Mouse (Mus musculus) liver, embryonic 16.5 days (tissue): Measurements from ENCODE around the gene Tm9sf3. TPM values are rescaled to one million over a fixed set of nuclear protein-coding genes. Genes with fewer than 3 reads are reported as not detected.
A peak's percentile ranks its signal among the peaks of the same experiment; 100 is the strongest.

Experiments used
- ATAC-seq: fragments of 200-750 bp; cut with Nextera tagmentation; 2 replicates; pipeline ENCODE4 v1.8.0; 2017; ENCODE audit warnings: low read depth, mild to moderate bottlenecking, moderate number of reproducible peaks, moderate library complexity
- H3K27ac ChIP-seq: fragments of 300-500 bp; sonication (generic); 2 replicates; pipeline ENCODE4 v1.5.1; 2014; ENCODE audit warnings: mild to moderate bottlenecking, low read length
- H3K27me3 ChIP-seq: fragments of 300-500 bp; sonication (generic); 2 replicates; pipeline ENCODE4 v1.6.1; 2014; ENCODE audit warnings: low read depth, low read length, mixed read lengths; ENCODE audit not compliant: control insufficient read depth, insufficient read depth
- H3K36me3 ChIP-seq: fragments of 300-500 bp; sonication (generic); 2 replicates; pipeline ENCODE4 v1.6.1; 2014; ENCODE audit warnings: mild to moderate bottlenecking; ENCODE audit not compliant: control insufficient read depth, insufficient read depth
- H3K4me1 ChIP-seq: fragments of 300-500 bp; sonication (generic); 2 replicates; pipeline ENCODE4 v1.6.1; 2014; ENCODE audit warnings: low read depth, low read length, mixed read lengths; ENCODE audit not compliant: control insufficient read depth
- H3K4me2 ChIP-seq: fragments of 300-500 bp; sonication (generic); 2 replicates; pipeline ENCODE4 v1.6.1; 2014; ENCODE audit warnings: low read depth, low read length, mixed read lengths
- H3K4me3 ChIP-seq: fragments of 300-500 bp; sonication (generic); 2 replicates; pipeline ENCODE4 v1.5.1; 2014; ENCODE audit warnings: low read depth, mild to moderate bottlenecking, low read length
- H3K9ac ChIP-seq: fragments of 300-500 bp; sonication (generic); 2 replicates; pipeline ENCODE4 v1.6.1; 2014; ENCODE audit warnings: low read depth, low read length
- H3K9me3 ChIP-seq: fragments of 300-500 bp; sonication (generic); replicated peaks from 2 replicates; pipeline ENCODE4 v1.6.1; 2016; ENCODE audit warnings: low read length; ENCODE audit not compliant: control insufficient read depth
- WGBS: fragments of 180-500 bp; shearing (Covaris S2); extraction: QIAGEN DNeasy Blood & Tissue Kit; methylation state at CpG from one replicate; pipeline ENCODE4 v1.1.7; 2014; ENCODE audit not compliant: insufficient replicate concordance; 5-methylcytosine and 5-hydroxymethylcytosine counted together
- polyA plus RNA-seq: library from polyadenylated mRNA; unstranded; fragments of >200 nt; fragmentation: Nextera tagmentation; extraction: Ambion mirVana; gene quantifications from 2 replicates; pipeline ENCODE4 v1.2.1, GENCODE M21; 2015

Gene Tm9sf3
- polyA plus RNA-seq, 1 experiment from 2014 or later: 49.2 TPM

- Histone ChIP-seq H3K9me3 (no peaks in the 10 kb centered on the region), H3K27ac (no peak overlapping the region), H3K4me3 (no peak overlapping the region), H3K27me3 (no peaks in the 10 kb centered on the region), H3K9ac (no peak overlapping the region), H3K4me1 (peaks cover 4% of the 10 kb centered on the region), H3K4me2 (no peak overlapping the region), H3K36me3 (peaks cover 7% of the 10 kb centered on the region)
- WGBS: 61% methylated on average over 9 of the region's 9 CpGs
- no peak for ATAC-seq
Observed at GRCm38 (mm10) chr19:41270151-41270727, 6.4 kb upstream of the Tm9sf3 start.

GRCm38 (mm10) chr19:41266251-41266901, 2.6 kb upstream of the Tm9sf3 start:
- no peak overlapping the region for H3K4me3 ChIP-seq
- H3K4me2 ChIP-seq: no peak overlapping the region
- H3K27ac ChIP-seq: no peak overlapping the region
- no peaks in the 10 kb centered on the region for H3K27me3 ChIP-seq
- no peaks in the 10 kb centered on the region for H3K9me3 ChIP-seq
- H3K9ac ChIP-seq: no peak overlapping the region
- no peaks in the 10 kb centered on the region for H3K36me3 ChIP-seq
- no peak for ATAC-seq
- WGBS: 61% methylated on average over 8 of the region's 8 CpGs
- H3K4me1 ChIP-seq: peaks cover 11% of the 10 kb centered on the region

GRCm38 (mm10) chr19:41264331-41264799, 568 bp upstream of the Tm9sf3 start:
- WGBS: 13% methylated on average over 13 of the region's 13 CpGs
- Histone ChIP-seq H3K4me3 (peak overlapping the region; percentile 91), H3K4me1 (peaks cover 24% of the 10 kb centered on the region), H3K27me3 (no peaks in the 10 kb centered on the region), H3K9me3 (no peaks in the 10 kb centered on the region), H3K4me2 (peak overlapping the region; percentile 87), H3K36me3 (no peaks in the 10 kb centered on the region), H3K9ac (peak overlapping the region; percentile 92), H3K27ac (peak overlapping the region; percentile 94)
- no peak for ATAC-seq

- peak; percentile 85 for ATAC-seq
- H3K27me3 ChIP-seq: no peaks in the 10 kb centered on the region
- peak overlapping the region; percentile 87 for H3K4me2 ChIP-seq
- H3K27ac ChIP-seq: peak overlapping the region; percentile 94
- peak overlapping the region; percentile 91 for H3K4me3 ChIP-seq
- H3K9ac ChIP-seq: peak overlapping the region; percentile 92
- WGBS: 3% methylated on average over 48 of the region's 51 CpGs
- peaks cover 24% of the 10 kb centered on the region for H3K4me1 ChIP-seq
- H3K9me3 ChIP-seq: no peaks in the 10 kb centered on the region
- no peaks in the 10 kb centered on the region for H3K36me3 ChIP-seq
Observed at GRCm38 (mm10) chr19:41262712-41263629, 826 bp downstream of the Tm9sf3 start.

GRCm38 (mm10) chr19:41260736-41261135, 3.1 kb downstream of the Tm9sf3 start:
- ATAC-seq: no peak
- Histone ChIP-seq H3K27ac (no peak overlapping the region), H3K36me3 (no peaks in the 10 kb centered on the region), H3K27me3 (no peaks in the 10 kb centered on the region), H3K4me2 (no peak overlapping the region), H3K9ac (no peak overlapping the region), H3K9me3 (no peaks in the 10 kb centered on the region), H3K4me1 (peaks cover 24% of the 10 kb centered on the region), H3K4me3 (no peak overlapping the region)
- 68% methylated on average over 3 of the region's 3 CpGs for WGBS

- Histone ChIP-seq H3K4me2 (no peak overlapping the region), H3K9ac (no peak overlapping the region), H3K4me3 (no peak overlapping the region), H3K27ac (no peak overlapping the region), H3K9me3 (no peaks in the 10 kb centered on the region), H3K36me3 (no peaks in the 10 kb centered on the region), H3K27me3 (no peaks in the 10 kb centered on the region), H3K4me1 (peaks cover 18% of the 10 kb centered on the region)
- no peak for ATAC-seq
- WGBS: 58% methylated on average over 6 of the region's 6 CpGs
Observed at GRCm38 (mm10) chr19:41259256-41259655, 4.5 kb downstream of the Tm9sf3 start.

GRCm38 (mm10) chr19:41258707-41259106, 5.1 kb downstream of the Tm9sf3 start:
- Histone ChIP-seq H3K36me3 (no peaks in the 10 kb centered on the region), H3K4me3 (no peak overlapping the region), H3K27ac (no peak overlapping the region), H3K9me3 (no peaks in the 10 kb centered on the region), H3K27me3 (no peaks in the 10 kb centered on the region), H3K4me2 (no peak overlapping the region), H3K9ac (no peak overlapping the region), H3K4me1 (peaks cover 18% of the 10 kb centered on the region)
- ATAC-seq: no peak
- 21% methylated on average over 2 of the region's 2 CpGs for WGBS

- Histone ChIP-seq H3K4me2 (no peak overlapping the region), H3K9me3 (no peaks in the 10 kb centered on the region), H3K4me1 (peaks cover under 1% of the 10 kb centered on the region; the same call in 1 of the 2 replicates), H3K9ac (no peak overlapping the region), H3K4me3 (no peak overlapping the region), H3K27me3 (no peaks in the 10 kb centered on the region), H3K27ac (no peak overlapping the region), H3K36me3 (no peaks in the 10 kb centered on the region)
- WGBS: 77% methylated on average over 5 of the region's 5 CpGs
- ATAC-seq: no peak
Observed at GRCm38 (mm10) chr19:41254584-41254983, 9.2 kb downstream of the Tm9sf3 start.
